Mouse (Mus musculus) ovary, postnatal 14 days (tissue): Measurements from ENCODE around the gene Pnmt.

Experiments
- DNase-seq: peaks from one replicate; pipeline ENCODE4 v3.0.0; 2022; ENCODE audit warnings: low spot score

Pnmt gene

GRCm38 (mm10) chr11:98418939-98419547 is 32.8 kb downstream of the Pnmt start:
- peak; percentile 32 for DNase-seq

- no peak for DNase-seq
Measured at GRCm38 (mm10) chr11:98426592-98426991, 40.3 kb downstream of the Pnmt start.

- no peak for DNase-seq
Measured at GRCm38 (mm10) chr11:98428436-98428835, 42.2 kb downstream of the Pnmt start.

- DNase-seq: no peak
Measured at GRCm38 (mm10) chr11:98431743-98432502, 45.7 kb downstream of the Pnmt start.

- no peak for DNase-seq
Measured at GRCm38 (mm10) chr11:98435723-98436122, 49.5 kb downstream of the Pnmt start.

GRCm38 (mm10) chr11:98437441-98437840 is 51.2 kb downstream of the Pnmt start:
- no peak for DNase-seq
